Mouse (Mus musculus) neural tube, embryonic 10.5 days (tissue): Measurements from ENCODE around the gene Galntl5.
"Not testable (repeated sequence)": the region's sequence is repeated elsewhere in the genome, so short reads cannot be mapped to it uniquely, and the experiment has no call there.

ENCODE experiments used
- DNase-seq: peaks from one replicate; pipeline ENCODE4 v3.0.0-alpha.2; 2017; ENCODE audit warnings: low spot score; ENCODE audit errors: extremely low spot score

Galntl5 gene

DNA sequence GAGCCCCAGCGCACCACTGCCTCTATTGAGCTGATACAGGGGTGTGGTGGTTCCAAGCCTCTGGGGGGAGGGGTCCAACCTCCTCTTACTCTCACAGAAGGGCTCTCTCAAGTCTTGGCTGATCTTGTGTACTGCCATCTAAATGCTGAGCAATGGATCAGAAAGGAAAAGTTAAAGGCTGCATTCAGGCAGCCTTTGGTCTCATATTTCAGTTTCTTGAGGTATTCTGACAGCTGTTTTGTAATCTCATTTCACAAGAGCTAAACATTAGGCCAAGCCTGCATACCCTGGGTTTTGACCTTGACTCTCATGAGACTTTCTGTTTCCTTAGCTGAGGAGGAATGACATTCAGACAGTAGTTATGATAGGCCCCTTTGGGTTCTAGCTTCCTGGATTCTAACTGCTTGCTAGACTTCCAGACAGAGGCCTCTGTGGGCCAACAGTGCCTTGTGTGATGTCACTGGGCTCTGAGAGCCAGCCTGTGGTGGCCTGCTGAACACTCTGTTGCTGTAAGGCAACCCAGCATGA lies at the start of gene Galntl5:
Gene Galntl5 (plus strand): TSS at position 457 of the 528 bp plus-strand sequence.
- no peak for DNase-seq

DNA sequence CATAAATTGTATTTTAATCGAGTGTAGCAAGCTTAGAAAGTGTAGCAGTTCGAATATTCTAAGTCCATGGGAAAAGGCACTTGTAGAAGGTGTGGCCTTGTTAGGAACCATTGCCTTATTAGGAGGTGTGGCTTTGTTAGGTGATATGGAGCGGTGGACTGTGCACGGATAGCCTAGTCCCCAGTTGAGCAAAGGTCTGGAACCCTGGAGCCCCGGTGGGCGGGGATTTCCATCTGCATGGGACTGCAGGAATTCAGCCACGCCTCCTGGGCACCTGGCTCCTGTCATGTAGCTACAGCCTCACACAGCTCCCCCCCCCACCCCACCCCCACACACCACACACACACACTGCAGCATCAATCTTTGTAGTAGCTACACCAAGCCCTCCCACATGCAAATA lies 34.6 kb upstream of the Galntl5 start:
- DNase-seq = no peak

DNA sequence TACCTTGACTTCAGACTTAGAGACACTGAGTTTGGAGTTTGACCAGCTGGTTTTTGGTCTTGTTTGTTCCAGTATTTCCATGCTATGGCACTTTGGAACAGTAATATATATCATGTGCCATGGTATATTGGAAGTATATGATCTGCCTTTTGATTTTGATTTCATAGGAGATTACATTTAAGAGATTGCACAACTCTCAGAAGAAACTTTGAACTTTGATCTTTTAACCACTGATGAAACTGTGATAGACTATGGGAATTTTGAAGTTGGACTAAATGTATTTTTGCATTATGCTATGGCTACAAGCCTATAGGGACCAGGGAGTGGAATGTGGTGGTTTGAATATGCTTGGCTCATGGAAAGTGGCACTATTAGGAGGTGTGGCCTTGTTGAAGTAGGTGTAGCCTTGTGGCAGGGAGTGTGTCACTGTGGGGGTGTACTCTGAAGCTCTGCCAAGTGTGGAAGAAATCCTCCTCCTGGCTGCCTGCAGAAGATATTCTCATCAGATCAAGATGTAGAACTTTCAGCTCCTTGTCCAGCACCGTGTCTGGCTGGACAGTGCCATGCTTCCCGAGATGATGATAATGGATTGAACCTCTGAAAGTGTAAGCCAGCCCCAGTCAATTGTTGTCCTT lies 31.8 kb upstream of the Galntl5 start:
- DNase-seq = no peak

DNA sequence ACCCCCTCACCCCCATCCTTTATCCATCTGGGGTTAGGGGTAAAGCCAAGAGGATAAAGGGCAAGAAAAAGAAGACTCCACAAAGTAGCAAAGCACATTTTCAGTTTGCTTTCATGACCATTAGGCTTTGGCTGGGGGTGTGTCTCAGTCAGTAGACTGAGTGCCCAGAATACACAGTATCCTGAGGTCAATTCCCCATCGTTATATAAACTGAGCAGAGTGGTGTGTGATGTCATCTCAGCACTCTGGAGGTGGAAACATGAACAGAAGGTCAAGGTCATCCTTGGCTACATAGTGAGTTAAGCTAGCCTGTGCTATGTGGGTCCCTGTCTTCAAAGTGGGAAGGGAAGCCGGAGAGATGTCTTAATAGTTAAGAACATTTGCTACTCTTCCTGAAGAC lies 27.8 kb upstream of the Galntl5 start:
- no peak for DNase-seq

DNA sequence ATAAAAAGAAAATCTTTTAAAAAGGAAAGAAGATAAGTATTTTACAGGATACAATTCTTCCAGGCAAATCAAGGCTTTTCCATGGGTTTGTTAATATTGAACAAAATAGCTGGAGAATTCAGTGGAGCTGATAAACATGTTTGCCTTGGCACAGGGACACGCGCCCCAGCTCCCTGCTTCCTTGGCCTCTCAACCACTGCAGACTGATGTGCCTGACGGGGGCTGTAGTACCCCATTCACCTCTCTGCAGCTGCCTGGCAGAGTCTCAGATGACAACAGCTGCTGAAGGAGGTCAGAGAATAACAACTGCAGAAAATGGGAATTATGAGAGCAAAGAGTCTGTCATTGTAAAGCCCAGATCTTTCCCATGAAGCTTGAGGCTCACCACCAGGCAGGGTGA lies 27.3 kb upstream of the Galntl5 start:
- DNase-seq = peak; percentile 9

DNA sequence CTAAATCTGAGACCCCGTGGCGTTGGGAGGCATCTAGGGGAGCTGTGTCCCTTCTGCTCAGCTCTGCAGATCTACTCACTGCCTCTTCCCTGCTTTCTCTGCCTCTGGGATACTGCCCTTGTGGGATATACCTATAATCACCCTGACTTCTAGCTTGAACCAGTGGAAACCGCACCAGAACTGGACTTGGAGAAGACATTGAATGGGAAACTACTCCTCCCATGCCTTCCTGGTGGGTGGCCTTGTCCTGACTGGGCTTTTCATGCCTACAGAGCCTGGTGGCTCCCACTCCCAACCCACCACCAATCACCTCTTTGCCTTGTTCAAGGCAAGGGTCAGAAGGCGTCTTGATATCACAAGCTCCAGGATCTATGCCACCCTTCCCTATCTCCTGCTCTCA lies 26.4 kb upstream of the Galntl5 start:
- no peak for DNase-seq

DNA sequence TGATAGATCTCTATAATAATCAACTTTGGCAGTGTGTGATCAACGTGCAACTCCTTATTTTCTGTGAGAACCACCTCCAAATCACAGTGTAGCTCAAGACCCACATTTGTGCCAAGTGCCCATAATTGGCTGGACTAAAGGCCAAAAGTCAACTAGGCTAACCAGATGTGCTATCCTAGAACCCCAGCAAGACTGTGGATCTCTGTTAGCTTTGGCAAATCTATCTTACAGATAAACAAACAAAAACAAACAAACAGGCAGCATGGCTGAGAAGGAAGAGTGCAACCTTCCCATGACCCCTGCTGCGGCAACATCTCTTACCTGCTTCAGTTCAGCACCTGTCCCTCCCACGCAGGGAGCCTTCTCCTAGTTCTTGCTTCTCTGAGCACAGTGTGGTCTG lies 25.9 kb upstream of the Galntl5 start:
- no peak for DNase-seq

DNA sequence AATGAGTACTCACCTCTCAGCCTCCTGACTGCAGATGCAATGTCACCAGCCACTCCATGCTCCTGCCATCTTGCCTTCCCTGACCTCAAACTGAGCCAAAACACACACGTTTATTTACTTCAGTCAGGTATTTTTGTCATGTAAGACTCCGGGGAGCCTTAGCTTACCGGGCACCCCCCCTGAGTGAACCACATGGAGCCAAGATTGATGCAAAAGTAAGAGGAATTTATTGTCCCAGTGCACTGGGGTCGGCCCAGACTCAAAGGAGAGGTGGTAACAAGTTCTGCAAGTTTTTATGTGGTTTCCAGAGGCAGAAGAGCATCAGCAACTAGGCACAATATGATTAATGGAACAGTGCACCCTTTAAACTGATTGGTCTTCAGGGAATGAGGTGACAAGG lies 24.1 kb upstream of the Galntl5 start:
- DNase-seq = no peak

DNA sequence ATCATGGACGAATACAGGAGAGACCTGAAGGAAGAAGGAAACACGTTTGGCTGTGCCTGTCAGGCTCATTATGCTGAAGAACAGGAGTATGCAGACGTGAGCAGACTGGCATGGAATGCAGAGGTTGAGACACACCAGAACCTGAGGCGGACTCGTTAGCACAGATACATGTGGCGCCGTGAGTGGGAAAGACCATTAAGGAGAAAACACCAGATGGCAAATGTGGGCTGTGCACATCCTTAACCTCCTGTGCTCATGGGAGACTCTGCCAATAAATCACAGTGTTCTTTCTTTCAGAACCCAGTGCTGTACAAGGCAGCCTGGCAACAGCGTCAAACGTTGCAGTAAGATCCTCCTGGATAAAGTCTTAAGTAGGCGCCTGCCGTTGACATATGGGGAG lies 20.7 kb upstream of the Galntl5 start:
- DNase-seq = peak; percentile 16

DNA sequence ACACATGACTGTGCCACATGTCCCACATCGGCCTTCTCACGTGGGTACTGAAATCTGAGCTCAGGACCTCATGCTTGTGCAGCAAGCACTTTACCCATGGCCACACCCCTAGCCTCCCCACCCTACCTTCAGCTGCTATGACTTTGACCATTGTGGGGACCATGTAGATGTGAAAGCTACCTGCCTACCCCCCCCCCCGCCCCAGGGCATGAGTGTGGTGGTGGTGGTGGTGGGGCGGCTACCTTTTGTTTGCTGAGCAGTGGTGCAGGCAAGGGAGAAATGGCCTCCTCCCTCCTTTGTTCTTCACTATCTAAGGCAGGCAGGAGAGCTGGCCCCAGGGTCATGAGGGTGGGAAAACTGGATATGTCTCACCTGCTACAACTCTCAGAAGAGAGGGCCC lies 18.3 kb upstream of the Galntl5 start:
- DNase-seq = no peak

DNA sequence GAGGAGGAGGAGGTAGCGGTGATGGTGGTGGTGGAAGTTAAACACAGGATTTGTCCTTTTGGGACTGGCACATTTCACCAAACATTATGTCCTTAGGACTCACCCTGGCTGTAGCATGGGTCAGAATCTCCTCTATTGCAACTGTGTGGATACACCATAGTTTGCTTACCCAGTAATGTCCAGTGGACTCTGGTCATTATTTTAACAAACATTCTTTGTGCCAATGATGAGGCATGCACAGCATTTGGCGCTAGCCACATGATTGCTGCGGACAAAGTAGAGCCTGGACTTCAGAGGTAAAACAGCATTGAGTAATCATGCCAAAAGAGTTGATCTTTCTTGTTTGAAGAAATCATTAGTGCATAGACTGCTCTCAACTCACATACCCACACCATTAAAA lies 17.3 kb upstream of the Galntl5 start:
- DNase-seq = no peak

DNA sequence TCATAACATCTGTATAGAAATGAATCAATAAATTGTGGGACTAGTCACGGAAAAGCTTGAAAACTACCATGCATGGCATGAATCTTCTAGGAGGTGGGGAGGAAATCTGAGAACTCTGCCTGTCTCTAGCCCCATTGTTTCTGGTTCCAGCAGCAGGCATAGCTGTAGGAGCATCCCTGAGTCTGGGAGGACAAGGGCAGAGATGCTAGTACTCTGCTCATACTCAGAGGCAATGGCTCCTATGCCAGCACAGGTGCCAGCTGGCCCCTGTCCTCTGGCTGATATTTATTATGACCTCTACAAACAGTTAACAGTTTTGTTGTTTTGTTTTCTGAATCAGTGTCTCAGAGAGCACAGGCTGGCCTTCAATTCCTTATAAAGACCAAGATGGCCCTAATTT lies 16.9 kb upstream of the Galntl5 start:
- no peak for DNase-seq

DNA sequence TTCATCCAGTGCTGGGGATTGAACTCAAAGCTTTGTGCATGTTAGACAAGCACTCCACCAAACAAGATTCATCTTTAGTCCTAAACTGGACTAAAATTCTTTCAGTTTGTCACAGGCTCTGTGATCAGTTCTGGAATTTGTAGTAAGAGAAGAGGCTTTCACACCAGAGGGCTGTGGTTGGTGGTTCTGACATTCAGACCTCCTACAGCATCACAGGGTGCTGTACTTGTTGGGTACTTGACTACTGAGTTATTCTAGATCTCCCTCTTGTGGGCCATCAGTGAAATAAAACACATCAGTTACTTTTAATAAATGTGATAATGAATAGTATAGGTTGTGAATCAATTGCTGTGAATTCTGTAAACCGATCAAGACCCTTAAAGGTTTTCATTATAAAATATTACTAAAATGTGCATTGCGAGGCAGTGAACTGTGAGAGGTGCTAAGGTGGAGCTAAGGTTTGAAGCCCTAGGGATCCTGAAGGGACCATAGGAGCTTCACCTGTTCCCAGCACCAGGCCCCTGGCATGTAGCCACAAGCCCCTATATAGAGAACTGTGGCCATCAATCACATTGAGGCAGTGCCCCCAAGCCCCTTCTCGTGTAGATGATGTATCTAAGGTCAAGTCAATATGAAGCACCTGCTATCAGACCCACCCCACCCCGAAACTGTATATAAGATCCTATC lies 16.0 kb upstream of the Galntl5 start:
- no peak for DNase-seq

DNA sequence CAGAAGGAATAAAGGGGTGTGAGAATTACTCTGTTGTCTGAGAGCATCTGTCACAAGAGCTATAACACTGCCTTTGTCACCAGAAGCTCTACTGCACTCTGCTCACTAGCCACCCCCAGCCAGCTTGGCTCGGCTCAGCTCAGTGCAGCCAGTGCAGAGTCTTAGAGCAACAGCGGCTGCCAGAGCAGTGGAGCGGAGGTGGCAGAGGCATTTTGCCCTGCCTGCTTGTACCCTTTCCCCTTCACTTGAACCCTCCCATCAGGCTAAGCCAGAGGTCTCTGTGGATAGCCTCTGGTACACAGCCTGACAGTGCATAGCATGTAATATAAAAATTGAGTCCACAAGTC lies 15.5 kb upstream of the Galntl5 start:
- no peak for DNase-seq

DNA sequence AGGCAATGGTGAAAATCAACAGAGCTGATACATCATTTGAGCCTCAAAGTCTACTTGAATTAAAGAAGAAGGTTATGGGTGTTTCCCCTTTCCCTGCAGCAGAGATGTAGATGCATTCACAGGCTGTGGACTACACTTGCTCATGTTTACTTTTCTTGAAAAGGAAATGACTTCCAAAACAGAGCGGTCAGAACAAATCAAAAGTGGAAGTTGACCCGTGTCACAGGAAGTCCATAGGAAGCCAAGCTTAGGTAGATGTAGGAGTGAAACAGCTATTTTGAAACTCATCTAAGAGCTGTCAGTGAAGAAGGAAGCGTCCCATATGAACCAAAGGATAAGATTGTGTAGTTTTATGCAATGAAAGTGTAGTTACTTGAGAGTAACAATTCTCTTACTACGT lies 14.6 kb upstream of the Galntl5 start:
- no peak for DNase-seq

DNA sequence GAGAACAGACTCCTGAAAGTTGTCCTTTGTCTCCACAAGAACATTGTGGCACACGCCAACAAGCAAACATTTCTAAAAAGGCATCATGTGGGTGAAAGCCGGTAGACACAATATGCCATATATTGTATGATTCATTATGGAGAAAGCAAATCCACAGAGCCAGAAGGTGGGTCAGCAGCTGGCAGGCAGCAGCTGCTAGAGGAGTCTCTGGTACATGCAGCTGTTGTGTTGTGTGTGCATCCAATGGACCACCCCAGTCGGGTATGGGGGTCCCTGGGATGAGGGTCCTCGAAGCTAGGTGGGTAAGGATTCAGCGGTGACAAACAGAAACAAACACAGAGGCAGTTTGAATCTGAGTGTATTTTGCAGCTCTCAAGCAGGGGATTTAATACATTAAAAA lies 3.3 kb upstream of the Galntl5 start:
- not testable (repeated sequence) for DNase-seq

DNA sequence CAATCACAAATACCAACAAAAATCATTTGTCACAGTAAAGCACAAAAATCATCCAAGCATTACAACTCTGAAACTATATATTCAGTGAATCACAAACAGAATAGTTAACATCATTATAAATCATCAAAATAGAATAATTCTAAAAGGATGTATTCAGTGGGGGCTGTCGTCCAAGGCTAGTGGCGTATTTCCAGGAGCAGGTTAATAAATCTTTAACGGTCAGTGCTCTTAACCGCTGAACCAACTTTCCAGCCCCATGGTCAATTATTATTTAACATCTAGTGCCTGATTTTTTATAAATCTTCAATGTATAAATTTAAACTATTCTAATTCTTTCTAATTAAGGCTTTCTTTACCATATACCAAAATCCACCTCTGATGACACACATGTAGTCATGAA lies 2.7 kb upstream of the Galntl5 start:
- not testable (repeated sequence) for DNase-seq

DNA sequence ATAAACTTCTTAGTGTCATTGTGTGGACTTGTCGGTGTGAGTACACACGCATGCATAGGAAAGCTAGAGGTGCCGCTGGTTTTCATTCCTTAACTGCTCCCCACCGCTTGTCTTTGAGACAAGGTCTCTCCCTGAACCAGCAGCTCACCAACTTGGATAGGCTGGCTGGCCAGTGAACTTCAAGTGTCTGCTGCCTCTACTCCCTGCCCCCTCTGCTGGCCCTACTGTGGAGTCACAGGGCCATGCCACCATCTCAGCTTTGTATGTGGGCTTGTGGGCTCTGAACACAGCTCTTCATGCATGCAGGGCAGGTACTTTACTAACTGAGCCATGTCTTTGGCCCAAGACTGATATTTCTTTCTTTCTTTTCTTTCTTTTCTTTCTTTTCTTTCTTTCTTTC lies 2.0 kb upstream of the Galntl5 start:
- no peak for DNase-seq

DNA sequence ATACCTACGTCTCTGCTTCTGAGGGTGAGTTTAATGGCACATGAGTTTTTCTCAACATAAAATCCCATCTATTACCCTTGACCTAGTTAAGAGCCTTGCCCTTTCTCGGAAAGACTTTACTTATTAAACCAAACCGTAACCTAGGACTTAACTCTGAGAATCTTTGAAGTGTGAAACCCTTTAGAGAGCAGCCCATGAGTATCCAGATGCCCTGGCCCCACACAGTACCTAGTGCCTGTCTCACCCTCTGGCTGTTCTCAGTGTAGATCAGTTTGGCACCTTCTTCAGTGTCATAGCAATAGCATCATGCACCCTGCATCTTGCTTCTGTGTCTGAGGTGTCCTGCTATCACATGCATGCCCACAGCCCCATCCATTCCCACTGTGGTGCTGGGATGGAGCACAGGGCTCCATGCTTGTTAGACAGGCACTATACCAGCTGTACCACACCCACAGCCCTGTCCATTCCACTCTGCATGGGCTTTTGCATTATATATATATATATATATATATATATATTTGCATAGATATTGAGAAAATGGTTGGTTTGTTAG lies 1.2 kb upstream of the Galntl5 start:
- no peak for DNase-seq

DNA sequence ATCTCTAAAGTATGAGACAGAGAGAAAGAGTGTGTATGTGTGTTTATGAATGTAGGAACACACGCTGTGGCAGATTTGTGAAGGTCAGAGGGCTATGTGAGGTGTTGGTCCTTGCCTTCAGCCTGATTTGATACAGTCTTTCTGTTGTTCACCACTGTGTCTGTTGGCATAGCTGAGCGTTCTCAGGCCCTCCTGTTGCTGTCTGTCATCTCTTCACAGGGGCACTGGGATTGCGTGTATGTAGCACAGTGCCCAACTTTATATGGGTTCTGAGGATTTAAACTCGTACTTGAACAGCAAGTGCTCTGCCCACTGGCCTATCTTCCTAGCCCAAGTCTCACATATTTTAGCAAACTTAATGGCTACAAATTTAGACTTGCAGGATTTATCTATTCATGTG lies 2.3 kb downstream of the Galntl5 start:
- no peak for DNase-seq

DNA sequence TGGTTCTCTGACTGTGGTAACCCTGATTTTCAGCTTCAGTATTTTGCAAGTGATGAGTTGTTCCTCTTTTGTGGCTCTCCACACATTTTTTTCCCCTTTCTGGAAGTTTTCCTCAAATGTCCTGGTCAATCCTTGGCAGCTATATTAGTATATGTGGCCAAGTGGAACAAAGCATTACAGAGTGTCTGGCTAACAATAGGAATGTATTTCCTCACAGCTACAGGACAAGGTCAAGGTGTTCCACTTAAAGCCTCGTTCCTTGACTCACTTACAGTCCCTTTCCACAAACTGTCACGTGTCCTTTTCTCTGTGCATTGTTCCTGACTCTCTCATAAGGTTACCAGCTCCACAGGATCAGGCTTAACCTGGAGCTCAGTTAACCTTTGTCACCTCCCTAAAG lies 3.3 kb downstream of the Galntl5 start:
- no peak for DNase-seq

DNA sequence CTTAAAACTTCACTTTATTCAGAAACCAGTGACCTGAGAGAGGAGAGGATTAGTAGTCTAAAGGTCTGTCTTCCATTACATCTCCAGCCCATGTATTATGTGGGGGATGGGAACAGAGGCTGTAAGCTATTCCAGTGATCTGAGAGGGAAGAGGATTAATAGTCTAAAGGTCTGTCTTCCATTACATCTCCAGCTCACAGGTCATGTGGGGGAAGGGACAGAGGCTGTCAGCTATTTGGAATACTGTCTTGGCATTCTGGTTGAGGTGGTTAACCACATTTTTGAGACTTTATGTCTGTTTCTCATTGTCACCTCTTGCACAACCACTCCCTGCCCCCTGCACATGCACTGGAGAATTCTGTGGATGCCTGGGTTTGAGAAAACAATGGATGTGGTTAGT lies 6.5 kb downstream of the Galntl5 start:
- no peak for DNase-seq

DNA sequence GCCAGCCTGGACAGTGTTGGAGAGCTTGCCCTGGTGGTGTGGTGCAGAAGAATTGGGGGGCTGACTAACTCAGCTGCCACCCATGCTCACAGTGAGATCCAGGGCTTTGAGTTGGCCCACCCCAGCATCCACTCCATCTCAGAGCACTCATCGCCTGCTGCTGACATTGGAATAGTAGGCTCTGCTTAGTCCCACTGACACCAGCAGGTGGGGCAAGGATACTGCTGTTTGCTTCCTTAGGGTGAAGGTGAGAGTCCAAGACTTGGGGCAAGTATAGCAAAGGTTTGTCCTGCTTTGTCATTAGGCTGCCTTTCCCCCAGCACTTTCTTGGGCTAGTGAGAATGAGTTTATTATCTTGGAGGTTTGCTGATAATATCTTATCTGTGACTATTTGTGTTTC lies 7.5 kb downstream of the Galntl5 start:
- no peak for DNase-seq
